ENCODE assay signal across 8 mouse cellular contexts in the genomic region with DNA sequence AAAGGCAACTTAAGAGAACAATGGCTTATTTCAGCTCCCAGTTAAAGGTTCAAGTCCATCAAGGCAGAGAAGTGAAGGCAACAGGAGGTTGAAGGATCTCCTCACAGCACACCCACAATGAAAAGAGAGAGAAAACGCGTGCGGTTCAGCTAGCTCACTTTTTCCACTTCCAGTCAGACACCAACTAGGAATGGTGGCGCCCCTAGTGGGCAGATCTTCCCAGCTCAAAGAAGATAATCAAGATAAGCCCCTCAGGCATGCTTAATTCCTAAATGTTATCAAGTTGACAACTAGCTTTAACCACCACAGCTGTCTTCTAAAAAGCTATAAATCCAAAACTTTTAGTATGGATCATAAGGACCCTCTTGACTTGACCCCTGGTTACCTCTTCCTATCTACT. TPM values are rescaled to one million over a fixed set of nuclear protein-coding genes. Genes with fewer than 3 reads are reported as not detected.
A peak's percentile ranks its signal among the peaks of the same experiment; 100 is the strongest.
DNase-seq lines count a peak whose midpoint lies in the region; ATAC-seq and TF ChIP-seq lines count a peak whose summit lies in the region.

No protein-coding gene starts in this region.

- no peak overlapping the region for H3K27ac ChIP-seq in heart, adult 2 months
- H3K27ac ChIP-seq in ES-Bruce4 (ENCODE audit: insufficient read depth, low read length): no peak overlapping the region
- H3K27ac ChIP-seq in heart, embryonic 11.5 days (ENCODE audit: low read depth, low read length): no peak overlapping the region

- ATAC-seq in heart, embryonic 11.5 days (replicated peaks; ENCODE audit: insufficient number of reproducible peaks, low FRiP score, low TSS enrichment): no peak
- ATAC-seq in megakaryocyte, adult 5-6 weeks (ENCODE audit: poor library complexity, severe bottlenecking): peak; percentile 59

- H3K27me3 ChIP-seq in heart, adult 2 months (ENCODE audit: control insufficient read depth, insufficient read depth, low read length): no peaks in the 10 kb centered on the region
- no peaks in the 10 kb centered on the region; the same call in 1 of the 2 replicates for H3K27me3 ChIP-seq in ES-Bruce4 (ENCODE audit: control insufficient read depth, insufficient read depth, low read length, poor library complexity, severe bottlenecking)
- no peaks in the 10 kb centered on the region for H3K27me3 ChIP-seq in heart, embryonic 11.5 days (ENCODE audit: control insufficient read depth, insufficient read depth, low read length)
- H3K27me3 ChIP-seq in splenic B cell, adult 2 months (ENCODE audit: control insufficient read depth, insufficient read depth, low read length, poor library complexity, severe bottlenecking): peaks cover 2% of the 10 kb centered on the region; the same call in 1 of the 2 replicates

- intact Hi-C loops in heart, adult 2 months (cut with DNase I): no loop called here
- intact Hi-C loops in heart, postnatal 25 days (cut with DNase I): no loop called here

- H3K4me1 ChIP-seq in heart, adult 2 months (ENCODE audit: control insufficient read depth, insufficient read depth, low read length): peaks cover 2% of the 10 kb centered on the region; the same call in 1 of the 2 replicates
- no peaks in the 10 kb centered on the region for H3K4me1 ChIP-seq in ES-Bruce4 (ENCODE audit: control insufficient read depth, insufficient read depth, low read length)
- H3K4me1 ChIP-seq in heart, embryonic 11.5 days (ENCODE audit: control insufficient read depth, insufficient read depth, low read length): 0 out of 2 replicates have a peak, but pooled peaks cover 4% of the 10 kb centered on the region

- H3K4me3 ChIP-seq in heart, adult 2 months: peak overlapping the region; percentile 72; the same call in 1 of the 2 replicates
- H3K4me3 ChIP-seq in ES-Bruce4 (ENCODE audit: low read depth, low read length): no peak overlapping the region
- H3K4me3 ChIP-seq in heart, embryonic 11.5 days (ENCODE audit: low read depth, low read length): peak overlapping the region; percentile 66

- TF ChIP-seq EP300 in heart, adult 2 months (IDR thresholded peaks at IDR 0.05; ENCODE audit: insufficient read depth, low read depth, low read length): no peak
- TF ChIP-seq EP300 in ES-Bruce4 (IDR thresholded peaks at IDR 0.05; ENCODE audit: insufficient read depth, low read depth, low read length): no peak

- 7% methylated on average over 4 of the region's 4 CpGs for WGBS in heart, adult 2 months
- 10% methylated on average over 4 of the region's 4 CpGs for WGBS in heart, embryonic 11.5 days (ENCODE audit: insufficient replicate concordance)

- DNase-seq in heart, adult 2 months: peak; percentile 37 to 66
- no peak for DNase-seq in heart, postnatal 25 days (ENCODE audit: low spot score)
- DNase-seq in c-Kit-positive CD71-positive TER-119-positive erythroid progenitor cells, embryonic 14.5 days (ENCODE audit: low spot score): peak; percentile 83
- peak; percentile 66 for DNase-seq in kidney, postnatal 14 days
- DNase-seq in splenic B cell, adult 2 months (ENCODE audit: low read depth, low spot score): peak; percentile 84

- H3K4me2 ChIP-seq in heart, embryonic 11.5 days: peak overlapping the region; percentile 94

- no peaks in the 10 kb centered on the region for H3K79me2 ChIP-seq in heart, adult 2 months (replicated peaks; ENCODE audit: control insufficient read depth, insufficient read depth, low read length)

- TF ChIP-seq POLR2A in heart, adult 2 months (IDR thresholded peaks at IDR 0.05; ENCODE audit: insufficient read depth, low read depth, low read length): no peak
- no peak for TF ChIP-seq POLR2A in ES-Bruce4 (IDR thresholded peaks at IDR 0.05; ENCODE audit: insufficient read depth, low read length)

- no peaks in the 10 kb centered on the region for H3K9me3 ChIP-seq in ES-Bruce4 (replicated peaks; ENCODE audit: control insufficient read depth, insufficient read depth, low read length, poor library complexity, severe bottlenecking)
- no peaks in the 10 kb centered on the region for H3K9me3 ChIP-seq in heart, embryonic 11.5 days (replicated peaks; ENCODE audit: control insufficient read depth, low read length)

- no peak overlapping the region for H3K9ac ChIP-seq in heart, adult 2 months (ENCODE audit: low read depth, low read length)
- peak overlapping the region; percentile 95 for H3K9ac ChIP-seq in ES-Bruce4 (ENCODE audit: low read depth, poor library complexity, severe bottlenecking)
- no peak overlapping the region for H3K9ac ChIP-seq in heart, embryonic 11.5 days (ENCODE audit: low read depth, low read length)

- peak; percentile 81 for TF ChIP-seq CTCF in heart, adult 2 months (IDR thresholded peaks at IDR 0.05)
- peak; percentile 54 for TF ChIP-seq CTCF in ES-Bruce4 (IDR thresholded peaks at IDR 0.05; ENCODE audit: low read depth, low read length)

- H3K36me3 ChIP-seq in heart, adult 2 months (ENCODE audit: control insufficient read depth, insufficient read depth, low read length): no peaks in the 10 kb centered on the region
- peaks cover 13% of the 10 kb centered on the region for H3K36me3 ChIP-seq in ES-Bruce4 (ENCODE audit: control insufficient read depth, insufficient read depth, low read length, poor library complexity, severe bottlenecking)
- no peaks in the 10 kb centered on the region for H3K36me3 ChIP-seq in heart, embryonic 11.5 days (ENCODE audit: control insufficient read depth, insufficient read depth, low read length)
- no peaks in the 10 kb centered on the region for H3K36me3 ChIP-seq in splenic B cell, adult 2 months (ENCODE audit: control insufficient read depth, insufficient read depth, low read length, poor library complexity, severe bottlenecking)

RNA-seq across cellular contexts. Expression of a gene that starts 1.4 kb away (rescaled TPM):
- total RNA-seq in heart, adult 2 months (2021): 100 to 1,000 TPM; 107 to 137 TPM
- polyA plus RNA-seq in heart, adult 2 months (2012; rRNA removed): 85.0 and 101 TPM in 2 replicates
- 10 to 100 TPM; 95.2 to 96.5 TPM for total RNA-seq in heart, postnatal 25 days (2021)
- polyA plus RNA-seq in ES-Bruce4 (2011; ENCODE audit: insufficient read depth, insufficient read length, low read depth, missing spikeins): 10.5 and 14.5 TPM in 2 replicates
- 15.1 and 18.0 TPM in 2 replicates for polyA plus RNA-seq in heart, embryonic 11.5 days (2014; fragmentation: Nextera tagmentation; extraction: Ambion mirVana)
- 3.0 and 5.2 TPM in 2 replicates for total RNA-seq in megakaryocyte, adult 5-6 weeks (2015)
- total RNA-seq in megakaryocyte, adult 5-6 weeks (2017): 5.0 and 8.6 TPM in 2 replicates

RNA-seq across cellular contexts. Expression of a gene that starts 1.6 kb away (rescaled TPM):
- total RNA-seq in heart, adult 2 months (2021): 1 to 10 TPM; 1.7 to 2.8 TPM
- 1.2 and 1.3 TPM in 2 replicates for polyA plus RNA-seq in heart, adult 2 months (2012; rRNA removed)
- total RNA-seq in heart, postnatal 25 days (2021): 1 to 10 TPM; 1.8 to 2.3 TPM
- polyA plus RNA-seq in ES-Bruce4 (2011; ENCODE audit: insufficient read depth, insufficient read length, low read depth, missing spikeins): 80.9 and 81.8 TPM in 2 replicates
- 21.2 and 25.7 TPM in 2 replicates for polyA plus RNA-seq in heart, embryonic 11.5 days (2014; fragmentation: Nextera tagmentation; extraction: Ambion mirVana)
- 32.1 and 44.4 TPM in 2 replicates for total RNA-seq in megakaryocyte, adult 5-6 weeks (2015)
- 21.7 and 23.2 TPM in 2 replicates for total RNA-seq in megakaryocyte, adult 5-6 weeks (2017)

RNA-seq across cellular contexts. Expression of a gene that starts 14.8 kb away (rescaled TPM):
- total RNA-seq in heart, adult 2 months (2021): 10 to 100 TPM; 31.3 to 33.6 TPM
- 20.9 and 29.3 TPM in 2 replicates for polyA plus RNA-seq in heart, adult 2 months (2012; rRNA removed)
- 10 to 100 TPM; 30.2 to 34.7 TPM for total RNA-seq in heart, postnatal 25 days (2021)
- polyA plus RNA-seq in ES-Bruce4 (2011; ENCODE audit: insufficient read depth, insufficient read length, low read depth, missing spikeins): 63.4 and 66.7 TPM in 2 replicates
- polyA plus RNA-seq in heart, embryonic 11.5 days (2014; fragmentation: Nextera tagmentation; extraction: Ambion mirVana): 55.4 and 64.6 TPM in 2 replicates
- 28.3 and 29.8 TPM in 2 replicates for total RNA-seq in megakaryocyte, adult 5-6 weeks (2015)
- 19.4 and 23.4 TPM in 2 replicates for total RNA-seq in megakaryocyte, adult 5-6 weeks (2017)

RNA-seq across cellular contexts. Expression of a gene that starts 53.7 kb away (rescaled TPM):
- total RNA-seq in heart, adult 2 months (2021): 10 to 100 TPM; 27.5 to 32.7 TPM
- 6.7 and 10.0 TPM in 2 replicates for polyA plus RNA-seq in heart, adult 2 months (2012; rRNA removed)
- total RNA-seq in heart, postnatal 25 days (2021): 10 to 100 TPM; 25.8 to 29.3 TPM
- polyA plus RNA-seq in ES-Bruce4 (2011; ENCODE audit: insufficient read depth, insufficient read length, low read depth, missing spikeins): 52.3 and 58.4 TPM in 2 replicates
- 24.8 and 28.7 TPM in 2 replicates for polyA plus RNA-seq in heart, embryonic 11.5 days (2014; fragmentation: Nextera tagmentation; extraction: Ambion mirVana)
- total RNA-seq in megakaryocyte, adult 5-6 weeks (2015): 59.7 and 62.4 TPM in 2 replicates
- total RNA-seq in megakaryocyte, adult 5-6 weeks (2017): 86.8 and 106 TPM in 2 replicates

RNA-seq across cellular contexts. Expression of a gene that starts 58.5 kb away (rescaled TPM):
- not detected for total RNA-seq in heart, adult 2 months (2021)
- polyA plus RNA-seq in heart, adult 2 months (2012; rRNA removed): 0.12 TPM in 1 of 2 replicates, not detected in the other
- total RNA-seq in heart, postnatal 25 days (2021): not detected
- 0.58 and 1.2 TPM in 2 replicates for polyA plus RNA-seq in ES-Bruce4 (2011; ENCODE audit: insufficient read depth, insufficient read length, low read depth, missing spikeins)
- polyA plus RNA-seq in heart, embryonic 11.5 days (2014; fragmentation: Nextera tagmentation; extraction: Ambion mirVana): 0.27 TPM in 1 of 2 replicates, not detected in the other
- total RNA-seq in megakaryocyte, adult 5-6 weeks (2015): not detected in 2 replicates
- 0.11 TPM in 1 of 2 replicates, not detected in the other for total RNA-seq in megakaryocyte, adult 5-6 weeks (2017)

Comparison
In these comparisons a context has a peak if more than half of its experiments do, and no peak if none do; other contexts are left out.
1. RNA of a gene that starts 1.4 kb away (total RNA-seq): 107 to 137 TPM in heart, adult 2 months and 95.2 to 96.5 TPM in heart, postnatal 25 days; 3.0 to 8.6 TPM in megakaryocyte, adult 5-6 weeks; every median in the first group is over 10 times any median in the second.
2. RNA of a gene that starts 1.6 kb away (total RNA-seq): 21.7 to 44.4 TPM in megakaryocyte, adult 5-6 weeks; 1.7 to 2.8 TPM in heart, adult 2 months and 1.8 to 2.3 TPM in heart, postnatal 25 days; every median in the first group is over 4 times any median in the second.